Mouse (Mus musculus) gastrocnemius, postnatal 14 days (tissue): ENCODE data around the gene Ythdc1. TPM values are rescaled to one million over a fixed set of nuclear protein-coding genes. Genes with fewer than 3 reads are reported as not detected.
"Not testable (repeated sequence)": the region's sequence is repeated elsewhere in the genome, so short reads cannot be mapped to it uniquely, and the experiment has no call there.

Experiments
- DNase-seq: peaks from one replicate; pipeline ENCODE4 v3.0.0; 2021; ENCODE audit warnings: mixed read lengths
- intact Hi-C: fragments of 180-260 bp; cut with DNase I; formaldehyde crosslinking; loops from one replicate; pipeline ENCODE4 v1.15.1; 2025; ENCODE audit warnings: low total_unique reads
- long read RNA-seq, 2 experiments: library from polyadenylated mRNA; stranded (forward); transcript quantifications; one replicate each; pipeline ENCODE4 v2.0.0; 2021
- total RNA-seq, 2 experiments: library from RNA; stranded (reverse); gene quantifications; 2 replicates each; pipeline ENCODE4 v1.2.3; 2021

The Ythdc1 gene
- total RNA-seq, result 10 to 100 TPM; 22.6 to 24.9 TPM
- long read RNA-seq, experiment 1, partial matches to known transcripts, result 2 of 6 reads
- long read RNA-seq, experiment 1, other reads (novel, unspliced or antisense), result 4 of 6 reads
- long read RNA-seq, experiment 2, partial matches to known transcripts, result 4 of 18 reads
- long read RNA-seq, experiment 2, other reads (novel, unspliced or antisense), result 6 of 18 reads

GRCm38 (mm10) chr5:86803962-86804940 is at the start of gene Ythdc1:
TSS of gene Ythdc1 (plus strand) at chr5:86804221.
- intact Hi-C loops, result no loop called here
- peak; percentile 94 for DNase-seq

GRCm38 (mm10) chr5:86769015-86769658 is 34.9 kb upstream of the Ythdc1 start:
- no peak for DNase-seq
- intact Hi-C loops, result no loop called here

DNA sequence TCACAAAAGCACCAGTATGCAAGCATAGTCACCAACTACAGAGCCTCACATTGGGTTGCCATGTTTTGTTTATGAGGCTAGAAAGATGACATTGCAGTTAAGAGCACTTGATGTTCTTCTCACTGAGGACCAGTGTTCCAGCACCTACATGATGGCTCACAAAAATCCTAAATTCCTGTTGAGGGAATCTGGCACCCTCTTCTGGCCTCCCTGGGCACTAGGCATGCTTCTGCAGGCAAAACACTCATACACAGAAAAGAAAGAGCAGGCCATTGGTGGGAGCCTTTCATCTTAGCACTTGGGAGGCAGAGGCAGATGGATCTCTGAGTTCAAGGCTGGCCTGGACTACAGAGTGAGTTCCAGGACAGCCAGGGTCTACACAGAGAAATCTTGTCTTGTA is 33.0 kb upstream of the Ythdc1 start:
- intact Hi-C loops, result no loop called here

GRCm38 (mm10) chr5:86776941-86777340 is 27.1 kb upstream of the Ythdc1 start:
- intact Hi-C loops, result no loop called here
- no peak for DNase-seq

More for the DNA sequence above, 33.0 kb upstream of the Ythdc1 start:
- no peak for DNase-seq

DNA sequence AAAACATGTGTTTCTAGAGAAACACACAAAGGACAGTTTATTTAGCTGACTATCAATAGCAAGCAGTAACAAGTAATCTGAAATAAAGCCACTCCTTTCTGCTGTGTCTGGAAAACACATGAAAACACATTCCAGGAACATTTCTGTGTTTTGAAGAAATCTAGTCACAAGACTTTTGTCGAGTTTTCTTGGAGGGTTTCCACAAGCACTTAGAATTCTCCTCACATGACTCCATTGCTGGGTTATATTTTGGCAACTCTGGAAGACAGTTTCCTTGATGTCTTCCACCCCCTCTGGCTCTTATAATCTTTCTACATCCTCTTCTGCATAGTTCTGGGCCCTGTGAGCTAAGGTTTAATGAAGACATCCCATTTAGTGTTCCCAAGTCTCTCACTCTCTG is 25.6 kb upstream of the Ythdc1 start:
- intact Hi-C loops, result no loop called here
- DNase-seq, result no peak

- intact Hi-C loops, result no loop called here
- no peak for DNase-seq
Observed at GRCm38 (mm10) chr5:86783059-86783458, 21.0 kb upstream of the Ythdc1 start.

DNA sequence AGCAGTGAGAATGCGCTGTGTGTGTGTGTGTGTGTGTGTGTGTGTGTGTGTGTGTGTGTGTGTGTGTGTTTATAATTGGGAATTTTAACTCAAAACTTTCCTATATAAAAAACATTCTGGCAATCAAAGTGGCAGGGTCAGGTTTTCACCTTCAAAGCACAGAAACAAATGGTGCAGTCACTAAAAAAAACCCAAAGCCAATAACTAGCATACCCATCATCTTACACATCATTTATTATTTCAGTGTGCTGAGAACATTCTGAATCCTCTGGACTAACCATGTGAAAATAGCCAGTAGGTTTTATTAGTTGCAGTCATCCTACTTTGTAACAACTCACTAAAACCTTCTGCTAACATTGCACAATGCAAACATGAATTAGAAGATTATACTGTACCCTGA is 19.8 kb upstream of the Ythdc1 start:
- no peak for DNase-seq
- intact Hi-C loops, result no loop called here

DNA sequence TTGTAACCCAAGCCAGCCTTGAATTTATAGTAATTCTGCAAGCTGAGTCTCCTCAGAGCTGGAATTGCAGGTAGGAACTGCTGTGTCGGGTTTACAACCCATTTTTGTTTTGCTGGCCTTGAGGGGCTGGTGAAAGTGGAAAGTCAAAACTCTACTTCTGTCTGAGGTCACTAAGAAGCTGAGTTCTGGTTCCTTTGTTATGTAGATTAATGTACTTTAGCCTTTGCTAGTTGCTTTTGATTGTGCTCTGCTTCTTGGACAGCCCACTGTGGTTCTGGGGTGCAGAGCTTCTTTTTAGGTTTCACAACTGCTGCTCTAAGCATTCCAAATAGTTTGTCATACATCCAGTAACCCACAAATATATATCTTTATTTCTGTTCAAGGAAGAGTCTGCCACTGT is 17.2 kb upstream of the Ythdc1 start:
- no peak for DNase-seq
- intact Hi-C loops, result no loop called here

DNA sequence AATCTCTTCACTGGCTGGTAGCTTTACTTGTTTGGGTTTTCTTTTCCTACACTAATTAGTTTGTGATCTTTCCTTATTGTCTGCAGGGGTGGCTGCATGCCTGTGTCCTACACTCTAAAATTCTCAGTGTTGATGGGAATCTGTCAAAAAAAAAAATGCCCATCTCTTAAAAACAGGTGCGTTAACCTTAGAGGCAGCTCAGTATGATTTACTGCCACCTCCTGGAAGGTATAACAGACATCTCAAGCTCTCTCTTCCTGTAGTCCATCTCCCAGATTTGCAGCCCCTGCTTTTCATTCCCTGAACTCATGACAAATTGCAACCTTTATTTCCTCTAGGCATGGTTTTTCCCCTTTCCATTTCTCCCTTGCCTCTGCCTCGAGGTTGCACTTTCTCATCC is 14.1 kb upstream of the Ythdc1 start:
- intact Hi-C loops, result no loop called here
- DNase-seq, result no peak

GRCm38 (mm10) chr5:86792249-86792648 is 11.8 kb upstream of the Ythdc1 start:
- DNase-seq, result no peak
- intact Hi-C loops, result no loop called here

DNA sequence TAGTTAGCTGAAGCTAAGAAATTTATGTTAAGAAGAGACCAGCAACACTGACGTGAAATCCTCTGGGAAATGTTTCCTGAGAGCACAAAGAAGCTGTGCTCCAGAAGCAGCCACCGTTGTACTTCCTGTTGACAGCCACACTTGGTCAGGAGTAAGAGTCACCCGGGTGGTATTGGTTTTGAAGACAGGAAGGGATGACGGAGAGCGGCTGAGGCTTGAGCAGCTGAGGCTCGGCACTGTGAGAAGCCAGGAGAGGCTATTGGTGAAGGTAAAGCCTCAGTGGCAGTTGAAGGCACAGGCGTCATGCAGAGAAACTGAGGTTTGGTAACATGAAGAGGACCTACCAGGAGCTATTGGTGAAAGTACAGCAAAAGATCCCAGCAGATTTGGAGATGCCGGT is 11.2 kb upstream of the Ythdc1 start:
- DNase-seq, result no peak
- intact Hi-C loops, result no loop called here

- intact Hi-C loops, result no loop called here
- no peak for DNase-seq
Observed at GRCm38 (mm10) chr5:86816795-86817194, 12.8 kb downstream of the Ythdc1 start.

DNA sequence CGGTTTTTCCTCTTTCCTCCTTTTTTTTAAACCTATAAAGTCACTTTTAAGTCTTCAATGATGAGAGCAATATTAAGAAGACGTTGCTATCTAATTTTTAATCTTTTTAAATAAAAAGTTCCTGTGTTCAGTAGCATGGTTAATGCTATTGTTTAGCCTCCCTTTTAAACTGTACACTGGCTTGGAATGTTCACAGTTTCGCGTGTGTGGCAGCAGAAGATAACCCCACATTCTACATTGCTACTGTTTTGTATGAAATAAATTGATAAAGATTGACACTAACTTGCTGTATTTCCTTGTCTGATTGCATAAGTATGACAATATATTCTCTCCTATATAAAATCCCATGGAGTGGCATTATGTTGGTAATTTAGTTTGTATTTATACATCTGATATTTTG is 32.4 kb downstream of the Ythdc1 start:
- DNase-seq, intact Hi-C loops: not testable (repeated sequence)

DNA sequence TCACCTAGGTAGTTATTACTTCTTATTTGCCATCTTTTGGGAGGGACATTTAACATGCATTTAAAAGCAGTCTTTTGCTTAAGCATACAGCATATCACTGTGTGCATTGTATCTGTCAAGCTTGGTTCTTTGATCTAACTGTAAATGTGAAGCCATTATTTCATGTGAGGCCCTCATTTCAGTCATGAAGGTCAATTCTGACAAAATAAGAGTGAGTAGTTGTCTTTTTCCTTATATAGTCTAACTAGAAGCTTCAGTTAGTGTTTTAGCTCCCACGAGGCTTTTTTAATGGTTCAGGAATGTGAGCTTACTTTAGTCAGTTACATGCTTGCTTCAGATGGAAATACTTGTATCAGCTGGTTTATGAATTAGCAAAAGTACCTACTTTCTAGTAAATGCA is 34.1 kb downstream of the Ythdc1 start:
- no peak for DNase-seq
- intact Hi-C loops, result no loop called here

GRCm38 (mm10) chr5:86839472-86839871 is 35.5 kb downstream of the Ythdc1 start:
- intact Hi-C loops, result no loop called here
- DNase-seq, result no peak

DNA sequence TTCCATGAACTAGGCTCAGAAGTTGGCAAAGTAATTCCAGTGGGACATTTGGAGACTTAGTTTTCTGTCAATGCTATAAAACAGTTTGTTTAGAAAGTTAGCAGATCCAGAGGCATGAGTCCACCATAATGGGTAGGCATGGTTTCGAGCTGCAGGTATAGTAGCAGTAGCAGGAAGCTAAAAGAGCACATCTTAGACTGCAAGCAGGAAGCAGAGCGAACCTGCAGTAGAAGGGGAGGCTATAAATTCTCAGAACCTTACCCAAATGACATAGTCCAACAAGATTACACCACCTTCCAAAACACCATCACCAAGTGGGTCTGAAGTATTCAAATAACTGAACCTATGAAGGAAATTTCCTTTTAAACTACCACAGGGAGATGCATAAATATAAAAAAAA is 36.2 kb downstream of the Ythdc1 start:
- no peak for DNase-seq
- intact Hi-C loops, result no loop called here

GRCm38 (mm10) chr5:86841261-86841660 is 37.2 kb downstream of the Ythdc1 start:
- DNase-seq, intact Hi-C loops: not testable (repeated sequence)

GRCm38 (mm10) chr5:86850104-86850503 is 46.1 kb downstream of the Ythdc1 start:
- intact Hi-C loops, result no loop called here
- DNase-seq, result no peak

DNA sequence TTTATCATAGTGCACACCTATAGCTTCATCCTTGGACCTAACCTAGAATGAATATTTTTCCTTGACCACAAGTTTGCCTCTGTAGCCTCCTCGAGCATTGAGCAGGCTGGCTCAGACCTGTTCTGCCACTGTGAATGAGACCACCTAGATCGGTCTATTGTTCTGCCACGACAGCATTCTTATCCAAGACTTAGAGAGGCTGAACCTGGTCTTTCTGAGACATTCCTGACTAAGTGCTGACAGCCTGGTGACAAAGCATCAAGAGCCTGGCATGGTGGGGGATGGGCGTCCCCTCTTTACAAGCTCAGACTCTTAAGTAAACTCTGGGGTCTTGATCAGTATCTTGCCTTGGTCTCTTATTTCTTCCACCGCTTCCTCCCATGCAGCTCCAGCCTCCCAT is 47.6 kb downstream of the Ythdc1 start:
- no peak for DNase-seq
- intact Hi-C loops, result no loop called here

GRCm38 (mm10) chr5:86856505-86856904 is 52.5 kb downstream of the Ythdc1 start:
- intact Hi-C loops, DNase-seq: not testable (repeated sequence)
